Mouse (Mus musculus) limb, embryonic 10.5 days (tissue): ENCODE results near the gene Bad. TPM values are rescaled to one million over a fixed set of nuclear protein-coding genes. Genes with fewer than 3 reads are reported as not detected.

ENCODE experiments used
- DNase-seq: peaks from one replicate; pipeline ENCODE4 v3.0.0-alpha.2; 2017; ENCODE audit warnings: low spot score
- H3K27ac ChIP-seq: fragments of 300-500 bp; sonication (generic); 2 replicates; pipeline ENCODE4 v1.5.1; 2016; ENCODE audit warnings: mild to moderate bottlenecking
- H3K27me3 ChIP-seq: fragments of 300-500 bp; sonication (generic); 2 replicates; pipeline ENCODE4 v1.6.1; 2016; ENCODE audit warnings: low read depth, mild to moderate bottlenecking; ENCODE audit not compliant: poor library complexity, severe bottlenecking
- H3K36me3 ChIP-seq: fragments of 300-500 bp; sonication (generic); 2 replicates; pipeline ENCODE4 v1.6.1; 2016; ENCODE audit warnings: mild to moderate bottlenecking, moderate library complexity
- H3K4me1 ChIP-seq: fragments of 300-500 bp; sonication (generic); 2 replicates; pipeline ENCODE4 v1.6.1; 2016
- H3K4me3 ChIP-seq: fragments of 300-500 bp; sonication (generic); 2 replicates; pipeline ENCODE4 v1.5.1; 2016; ENCODE audit warnings: mild to moderate bottlenecking, moderate library complexity
- H3K9me3 ChIP-seq: fragments of 300-500 bp; sonication (generic); replicated peaks from 2 replicates; pipeline ENCODE4 v1.6.1; 2016; ENCODE audit warnings: mild to moderate bottlenecking
- WGBS: fragments of 180-500 bp; shearing (Covaris S2); methylation state at CpG from one replicate; pipeline ENCODE4 v1.1.7; 2016; 5-methylcytosine and 5-hydroxymethylcytosine counted together
- polyA plus RNA-seq: library from polyadenylated mRNA; unstranded; fragments of >200 nt; fragmentation: Nextera tagmentation; extraction: Ambion mirVana; gene quantifications from 2 replicates; pipeline ENCODE4 v1.2.1, GENCODE M21; 2016

Bad gene
- polyA plus RNA-seq, 1 experiment from 2014 or later = 55.3 TPM

DNA sequence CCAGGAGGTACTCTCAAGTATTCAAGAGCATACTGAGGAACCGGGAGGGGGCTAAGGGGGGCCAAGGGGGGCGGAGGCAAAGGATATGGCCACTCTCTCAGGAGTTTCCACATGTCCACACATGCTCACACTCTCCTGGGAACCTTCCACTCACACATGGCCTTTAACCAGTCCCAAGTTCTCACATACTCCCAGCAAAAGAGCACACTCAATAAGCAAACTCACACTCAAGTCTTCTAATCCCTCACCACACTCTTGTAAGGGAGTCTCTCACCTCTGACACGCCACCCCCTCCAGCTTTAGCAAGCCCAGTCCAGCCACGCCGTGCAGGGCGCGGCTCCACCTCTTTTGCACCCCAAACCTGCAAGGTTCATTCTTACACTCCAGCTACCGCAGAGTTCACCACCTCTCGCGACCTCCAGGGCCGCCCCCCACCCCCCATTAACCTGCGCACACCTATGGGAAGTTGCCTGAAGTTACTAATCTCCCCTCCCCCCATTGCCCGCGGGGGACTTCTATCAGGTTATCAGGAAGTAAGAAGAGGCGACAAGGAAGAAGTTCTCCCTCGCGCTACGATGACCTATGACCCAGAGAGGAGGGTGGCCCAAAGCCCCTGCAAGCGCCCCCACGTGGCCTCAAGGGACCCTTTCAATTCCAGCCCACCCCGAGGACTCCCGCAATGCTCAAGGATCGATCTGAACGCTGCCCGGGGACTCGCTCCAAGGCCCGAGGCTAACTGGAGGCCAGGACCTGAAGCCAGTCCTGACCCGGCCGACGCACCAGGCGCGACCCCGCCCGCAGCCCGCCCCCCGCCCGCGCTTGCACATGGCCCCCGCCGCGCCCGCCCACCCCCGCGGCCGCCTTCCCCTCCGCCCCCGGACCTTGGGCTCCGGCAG lies 20.7 kb upstream of the Bad start:
- Histone ChIP-seq H3K4me1 (peaks cover 40% of the 10 kb centered on the region), H3K9me3 (0 out of 2 replicates have a peak, but pooled peaks cover 1% of the 10 kb centered on the region), H3K36me3 (no peaks in the 10 kb centered on the region), H3K27ac (peak overlapping the region; percentile 89), H3K27me3 (peaks cover 39% of the 10 kb centered on the region), H3K4me3 (peak overlapping the region; percentile 82)
- 1% methylated on average over 48 of the region's 48 CpGs for WGBS
- DNase-seq = peak; percentile 40

DNA sequence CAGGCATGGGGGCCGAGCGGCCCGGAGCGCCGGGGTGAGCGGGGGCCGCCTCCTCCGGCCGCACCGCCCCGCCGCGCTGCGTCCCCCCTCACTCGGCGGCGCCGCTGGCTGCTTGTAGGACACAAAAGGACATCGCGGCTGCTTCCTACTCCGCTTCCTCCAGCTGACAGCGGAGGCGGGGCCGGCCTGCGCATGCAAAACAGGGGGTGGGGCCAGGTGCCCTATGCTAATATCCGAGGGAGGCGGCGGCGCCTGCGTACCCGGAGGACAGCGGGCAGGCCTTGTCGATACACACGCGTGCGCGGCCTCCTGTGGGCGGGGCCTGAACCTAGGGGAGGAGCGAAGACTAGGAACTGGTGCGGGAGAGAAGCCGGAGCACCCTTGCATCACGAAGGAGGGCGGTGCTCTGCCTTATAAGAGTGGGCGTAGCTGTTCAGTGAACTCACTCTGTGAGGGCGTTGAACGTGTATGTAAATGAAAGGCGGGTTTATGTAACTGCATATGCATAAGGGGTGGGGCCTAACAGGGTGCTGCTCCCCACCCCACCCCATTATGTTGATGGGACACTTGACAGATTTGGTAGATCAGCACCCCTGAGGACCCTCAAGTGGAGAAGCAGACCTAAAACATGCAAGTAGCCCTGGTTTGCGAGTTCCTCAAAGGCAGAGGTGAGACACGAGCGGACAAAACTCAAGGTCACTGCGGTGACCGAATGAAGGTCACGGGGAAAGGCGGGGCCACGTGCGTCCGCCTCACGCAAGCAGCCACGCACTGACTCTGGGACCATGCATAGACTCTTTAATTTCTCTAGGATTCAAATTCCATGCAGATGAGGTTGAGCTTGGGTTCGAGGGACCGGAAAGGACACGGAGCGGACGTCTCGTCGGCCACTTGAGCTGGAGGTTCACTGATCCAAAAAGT lies 19.8 kb upstream of the Bad start, which contains the start of gene Esrra:
Gene Esrra (minus strand): TSS at position 167 of the 921 bp plus-strand sequence.
- peaks cover 48% of the 10 kb centered on the region for H3K27me3 ChIP-seq
- under 1% methylated on average over 66 of the region's 66 CpGs for WGBS
- H3K4me3 ChIP-seq = peak within 1 kb of the TSS; percentile 82
- 0 out of 2 replicates have a peak, but pooled peaks cover 3% of the 10 kb centered on the region for H3K9me3 ChIP-seq
- peak within 1 kb of the TSS; percentile 89 for H3K27ac ChIP-seq
- H3K36me3 ChIP-seq = no peaks in the 10 kb centered on the region
- peak; percentile 100 for DNase-seq
- peaks cover 45% of the 10 kb centered on the region for H3K4me1 ChIP-seq

DNA sequence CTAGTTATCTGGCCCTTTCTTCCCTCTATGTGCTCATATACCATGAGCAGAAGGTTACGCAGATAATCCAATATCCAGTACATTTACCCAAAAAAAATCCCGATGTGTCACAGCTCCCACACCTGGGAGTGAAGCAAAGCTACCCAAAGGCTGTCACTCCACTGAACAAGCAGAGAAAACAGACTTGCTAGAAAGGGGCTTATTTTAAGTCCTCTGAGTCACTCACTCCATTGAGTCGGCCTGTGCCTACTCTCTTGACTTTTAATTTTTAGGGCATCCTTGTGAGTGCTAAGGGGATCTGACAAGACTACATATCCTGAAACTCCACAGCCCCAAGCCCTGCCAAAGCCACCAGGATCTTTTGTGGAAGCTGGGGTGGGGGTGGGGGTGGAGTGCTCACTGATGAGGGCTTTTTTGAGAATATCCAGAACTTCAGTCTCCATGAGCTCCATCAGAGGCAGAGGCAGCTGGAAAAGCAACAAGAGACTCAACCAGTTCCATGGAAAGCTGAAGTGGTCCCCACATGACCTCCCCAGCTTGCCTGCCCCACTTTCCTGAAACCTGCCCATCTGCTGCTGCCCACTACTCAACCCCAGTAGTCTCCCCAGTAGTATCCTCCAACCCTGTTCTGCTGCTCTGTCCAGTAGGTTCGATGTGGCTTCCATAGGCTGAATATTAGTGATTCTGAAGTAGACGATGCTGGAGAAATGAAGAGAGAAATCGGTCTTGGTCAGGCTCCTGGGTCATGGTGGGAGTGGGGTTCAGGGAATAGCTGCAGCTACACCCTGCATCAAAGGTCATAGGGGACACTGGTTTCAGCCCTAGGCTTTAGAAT lies 18.5 kb upstream of the Bad start:
- peaks cover 60% of the 10 kb centered on the region for H3K27me3 ChIP-seq
- peaks cover 48% of the 10 kb centered on the region for H3K4me1 ChIP-seq
- 70% methylated on average over 6 of the region's 6 CpGs for WGBS
- H3K9me3 ChIP-seq = 0 out of 2 replicates have a peak, but pooled peaks cover 3% of the 10 kb centered on the region
- peak overlapping the region; percentile 82; the same call in 1 of the 2 replicates for H3K4me3 ChIP-seq
- H3K36me3 ChIP-seq = no peaks in the 10 kb centered on the region
- no peak overlapping the region for H3K27ac ChIP-seq
- DNase-seq = no peak

DNA sequence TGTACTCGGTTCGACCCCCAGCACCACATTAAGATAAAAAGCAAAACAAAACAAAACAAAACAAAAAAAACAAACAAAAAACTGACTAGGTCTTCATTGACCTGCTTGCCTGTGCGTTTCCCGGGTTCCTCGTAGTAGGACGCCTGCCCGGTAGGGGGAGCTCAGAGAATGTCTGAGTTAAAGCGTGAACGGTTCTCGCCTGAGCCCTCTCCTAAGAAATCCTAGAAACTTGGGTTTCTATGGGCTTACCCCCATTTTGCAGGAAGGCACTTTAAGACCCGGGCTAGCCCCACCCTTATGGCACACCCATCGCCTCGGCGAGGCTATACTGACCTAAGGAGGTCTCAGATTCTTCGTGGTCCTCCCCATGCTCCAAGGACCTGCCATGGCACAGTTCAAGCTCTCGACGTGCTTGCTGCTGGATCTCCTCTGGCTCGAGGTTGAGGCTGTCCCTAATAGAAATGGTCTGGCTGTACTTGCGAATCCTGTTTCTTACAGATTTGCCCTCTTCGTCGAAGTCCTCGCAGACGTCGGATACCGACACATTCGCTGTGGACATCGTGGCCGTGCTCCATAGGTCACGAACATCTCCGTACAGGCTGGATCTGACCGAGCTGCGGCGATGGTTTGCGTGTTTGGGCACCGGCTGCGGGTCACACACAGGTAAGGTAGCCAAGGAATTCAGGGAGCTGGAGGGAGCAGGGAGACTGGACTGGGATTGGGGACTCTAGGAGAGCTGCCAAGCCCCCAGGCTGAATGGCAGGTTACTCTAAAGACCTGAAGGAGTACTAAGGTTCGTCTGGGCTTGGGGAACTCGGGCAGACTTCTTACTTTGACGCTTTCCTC lies 17.0 kb upstream of the Bad start:
- H3K27ac ChIP-seq = no peak overlapping the region
- WGBS = 3% methylated on average over 39 of the region's 39 CpGs
- peaks cover 48% of the 10 kb centered on the region for H3K4me1 ChIP-seq
- H3K36me3 ChIP-seq = no peaks in the 10 kb centered on the region
- peak overlapping the region; percentile 23 for H3K4me3 ChIP-seq
- peaks cover 76% of the 10 kb centered on the region for H3K27me3 ChIP-seq
- DNase-seq = peak; percentile 84
- H3K9me3 ChIP-seq = 0 out of 2 replicates have a peak, but pooled peaks cover 3% of the 10 kb centered on the region

DNA sequence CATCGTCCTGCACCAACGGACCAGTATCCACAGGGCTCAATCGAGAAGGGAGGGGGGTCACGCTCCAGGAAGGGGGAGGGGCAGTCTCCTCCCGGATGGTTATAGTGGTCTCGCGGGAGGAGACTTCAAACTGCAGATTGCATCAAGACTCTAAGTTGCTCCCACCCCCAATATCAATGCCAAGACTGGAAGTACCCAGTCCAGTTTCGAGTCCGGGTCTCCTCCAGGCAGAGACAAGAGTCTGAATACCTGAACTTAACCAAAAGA lies 16.4 kb upstream of the Bad start, which contains the start of gene Catsperz:
Gene Catsperz (minus strand): TSS at position 74 of the 267 bp plus-strand sequence.
- DNase-seq = no peak

DNA sequence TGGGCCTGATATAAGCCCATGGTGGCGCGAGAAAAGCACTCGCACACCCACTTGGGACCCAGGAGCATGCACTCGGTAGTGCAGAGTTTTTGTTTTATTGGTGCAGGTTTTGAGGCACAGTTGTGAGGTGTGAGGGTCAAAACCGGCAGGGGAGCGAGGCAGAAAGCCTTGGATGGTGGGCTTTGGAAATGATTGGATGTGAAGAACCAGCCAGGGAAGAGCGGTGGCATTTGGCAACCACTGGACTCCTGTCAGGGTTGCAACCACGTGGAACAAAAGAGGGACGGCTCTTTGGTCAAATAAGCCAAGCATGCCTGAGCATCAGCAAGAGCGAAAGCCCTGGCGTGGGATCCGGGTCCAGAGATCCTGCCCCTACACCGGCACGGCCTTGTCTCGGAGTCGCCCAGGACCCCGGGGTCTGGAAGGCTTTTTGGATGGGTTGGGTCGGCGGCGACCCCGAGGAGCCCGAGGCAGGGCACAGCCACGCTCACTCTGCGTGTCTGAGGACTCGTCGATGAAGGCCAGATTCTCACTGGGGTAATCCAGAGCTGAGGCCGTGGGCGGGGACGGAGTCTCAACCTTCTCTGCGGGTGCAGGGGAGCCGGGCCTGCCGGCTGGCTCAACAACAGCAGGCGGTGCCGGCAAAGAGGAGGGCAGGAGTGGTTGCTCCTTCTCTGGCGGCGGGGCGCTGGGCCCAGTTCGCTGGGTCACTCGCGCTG lies 15.9 kb upstream of the Bad start:
- 0 out of 2 replicates have a peak overlapping the region, but pooled peaks have one; percentile 12 for H3K27ac ChIP-seq
- H3K27me3 ChIP-seq = peaks cover 87% of the 10 kb centered on the region
- 6% methylated on average over 40 of the region's 40 CpGs for WGBS
- no peak for DNase-seq
- no peaks in the 10 kb centered on the region for H3K36me3 ChIP-seq
- H3K4me3 ChIP-seq = peak overlapping the region; percentile 27
- H3K9me3 ChIP-seq = 0 out of 2 replicates have a peak, but pooled peaks cover 3% of the 10 kb centered on the region
- H3K4me1 ChIP-seq = peaks cover 37% of the 10 kb centered on the region

More for the DNA sequence above, 16.4 kb upstream of the Bad start, which contains the start of gene Catsperz:
- 0 out of 2 replicates have a peak, but pooled peaks cover 3% of the 10 kb centered on the region for H3K9me3 ChIP-seq
- H3K4me3 ChIP-seq = peak within 1 kb of the TSS; percentile 27
- H3K27ac ChIP-seq = 0 out of 2 replicates have a peak within 1 kb of the TSS, but pooled peaks have one; percentile 12
- peaks cover 42% of the 10 kb centered on the region for H3K4me1 ChIP-seq
- no peaks in the 10 kb centered on the region for H3K36me3 ChIP-seq
- 2% methylated on average over 9 of the region's 9 CpGs for WGBS
- peaks cover 82% of the 10 kb centered on the region for H3K27me3 ChIP-seq

DNA sequence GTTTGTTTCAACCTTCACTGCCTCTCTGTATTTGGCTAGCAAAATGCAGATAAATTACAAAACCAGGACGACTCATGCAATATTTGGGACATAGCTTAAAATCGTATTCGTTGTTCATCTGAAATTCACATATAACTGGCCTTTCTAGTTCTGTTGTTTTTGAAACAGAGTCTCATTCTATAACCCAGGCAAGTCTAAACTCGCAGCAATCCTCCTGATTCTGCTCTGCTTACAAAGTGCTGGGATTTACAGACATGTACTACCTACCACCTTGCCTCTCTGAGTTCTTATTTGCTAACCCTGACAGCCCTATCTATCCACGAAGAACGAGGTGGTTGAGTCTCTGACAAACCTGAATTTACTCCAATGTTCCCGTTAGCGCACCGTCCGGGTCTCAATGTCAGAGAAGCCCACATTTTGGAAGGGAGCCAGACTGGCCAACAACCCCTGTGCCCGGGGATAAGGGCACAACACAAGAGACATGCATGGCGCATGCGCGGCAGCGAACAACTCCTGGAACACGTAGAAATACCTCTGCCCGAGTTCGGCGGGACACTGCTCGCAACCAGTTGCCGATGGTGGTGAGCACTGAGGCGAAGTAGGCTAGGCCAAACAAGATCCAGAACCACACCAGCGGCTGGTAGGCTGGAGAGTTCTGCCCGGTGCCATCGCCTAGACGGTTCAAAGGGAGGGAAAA lies 15.0 kb upstream of the Bad start:
- Histone ChIP-seq H3K9me3 (0 out of 2 replicates have a peak, but pooled peaks cover 3% of the 10 kb centered on the region), H3K27ac (no peak overlapping the region), H3K27me3 (peaks cover 96% of the 10 kb centered on the region), H3K36me3 (no peaks in the 10 kb centered on the region), H3K4me1 (peaks cover 27% of the 10 kb centered on the region), H3K4me3 (peak overlapping the region; percentile 38)
- DNase-seq = peak; percentile 69
- 11% methylated on average over 26 of the region's 26 CpGs for WGBS

DNA sequence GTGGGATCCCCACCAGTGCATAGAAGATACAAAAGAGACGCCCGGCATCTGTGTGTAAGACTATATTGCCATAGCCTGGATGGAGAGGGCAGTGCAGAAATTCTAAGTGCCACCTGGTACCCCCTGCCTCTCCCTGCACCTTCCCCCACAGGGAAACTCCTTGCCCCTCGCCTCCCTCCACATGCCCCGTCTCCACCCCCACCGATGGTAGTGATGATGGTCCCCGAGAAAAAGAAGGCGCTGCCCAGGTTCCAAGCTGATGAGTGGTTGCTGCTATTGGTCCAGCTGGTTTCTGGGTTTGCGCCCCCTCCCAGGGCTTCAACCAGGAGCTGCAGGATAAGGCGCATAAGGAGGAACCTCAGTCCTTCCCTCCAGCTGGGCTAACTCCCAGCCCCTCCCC lies 13.6 kb upstream of the Bad start:
- WGBS = 15% methylated on average over 9 of the region's 9 CpGs
- H3K4me3 ChIP-seq = no peak overlapping the region
- no peak overlapping the region for H3K27ac ChIP-seq
- 0 out of 2 replicates have a peak, but pooled peaks cover 3% of the 10 kb centered on the region for H3K9me3 ChIP-seq
- no peak for DNase-seq
- peaks cover 100% of the 10 kb centered on the region for H3K27me3 ChIP-seq
- no peaks in the 10 kb centered on the region for H3K36me3 ChIP-seq
- H3K4me1 ChIP-seq = peaks cover 19% of the 10 kb centered on the region

DNA sequence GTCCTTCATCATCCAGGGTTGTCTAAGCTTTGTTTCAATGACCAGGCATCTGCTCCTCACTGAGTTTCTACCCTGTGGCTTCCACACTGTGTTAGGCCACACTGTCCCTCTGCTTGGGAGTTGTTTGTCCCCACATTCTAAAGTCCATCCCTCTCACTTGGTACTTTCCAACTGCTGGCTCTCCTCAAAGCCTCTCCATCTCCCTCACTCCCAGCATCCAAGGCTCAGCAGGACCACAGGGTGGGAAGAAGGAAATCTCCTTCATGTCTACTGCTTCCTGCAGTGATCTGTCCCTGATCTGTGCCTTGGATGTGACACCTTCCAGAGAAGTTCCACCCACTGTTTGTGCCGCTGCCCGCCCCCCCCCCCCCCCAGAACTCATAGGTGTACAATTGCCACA lies 10.7 kb upstream of the Bad start:
- no peak overlapping the region for H3K27ac ChIP-seq
- 0 out of 2 replicates have a peak, but pooled peaks cover 2% of the 10 kb centered on the region for H3K9me3 ChIP-seq
- 0% methylated on average over 2 of the region's 2 CpGs for WGBS
- DNase-seq = no peak
- H3K4me1 ChIP-seq = peaks cover 16% of the 10 kb centered on the region
- H3K4me3 ChIP-seq = no peak overlapping the region
- H3K36me3 ChIP-seq = no peaks in the 10 kb centered on the region
- H3K27me3 ChIP-seq = peaks cover 100% of the 10 kb centered on the region

DNA sequence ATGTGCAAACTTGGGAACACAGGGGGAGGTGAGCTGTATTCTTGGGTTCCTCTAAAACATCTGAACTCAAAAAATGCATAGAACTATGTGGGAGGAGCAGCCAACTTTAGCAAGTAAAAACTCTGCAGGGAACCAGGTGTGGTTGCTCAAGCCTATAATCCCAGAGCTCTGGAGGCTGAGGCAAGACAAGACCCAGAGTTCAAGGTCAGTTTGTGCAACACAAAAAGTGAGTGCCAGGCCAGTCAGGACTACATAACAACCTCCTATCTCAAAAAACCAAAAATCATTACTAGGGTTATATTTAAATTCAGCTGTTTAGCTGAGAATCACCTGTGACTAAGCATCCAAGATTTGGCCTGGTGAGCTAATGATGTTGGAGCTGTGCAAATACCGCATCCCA lies 9.6 kb upstream of the Bad start:
- WGBS = 50% methylated on average over 1 of the region's 1 CpGs
- Histone ChIP-seq H3K4me3 (no peak overlapping the region), H3K27me3 (peaks cover 98% of the 10 kb centered on the region), H3K9me3 (no peaks in the 10 kb centered on the region), H3K27ac (no peak overlapping the region), H3K36me3 (no peaks in the 10 kb centered on the region), H3K4me1 (peaks cover 10% of the 10 kb centered on the region)
- no peak for DNase-seq
